Mouse (Mus musculus) gastrocnemius, postnatal 4 days (tissue): Measurements from ENCODE around the gene Trim28. TPM values are rescaled to one million over a fixed set of nuclear protein-coding genes. Genes with fewer than 3 reads are reported as not detected.
"Not testable (repeated sequence)": the region's sequence is repeated elsewhere in the genome, so short reads cannot be mapped to it uniquely, and the experiment has no call there.

Experiments used
- DNase-seq, 2 experiments: peaks; one replicate each; pipeline ENCODE4 v3.0.0; 2021 to 2022; ENCODE audit warnings: low spot score in 2 of 2, mixed read lengths in 2 of 2
- total RNA-seq, 2 experiments: library from RNA; stranded (reverse); gene quantifications; 2 replicates each; pipeline ENCODE4 v1.2.3; 2021

Trim28 gene
- total RNA-seq, 2 experiments from 2014 or later = 232 to 252 TPM

GRCm38 (mm10) chr7:13056913-13057700 is 58.2 kb downstream of the Trim28 start:
- no peak for DNase-seq

GRCm38 (mm10) chr7:13059536-13059935 is 60.6 kb downstream of the Trim28 start:
- DNase-seq = no peak

GRCm38 (mm10) chr7:13063399-13063798 is 64.5 kb downstream of the Trim28 start:
- not testable (repeated sequence) for DNase-seq

GRCm38 (mm10) chr7:13072293-13072692 is 73.4 kb downstream of the Trim28 start:
- DNase-seq = no peak

Other genes starting within 250 kb of the Trim28 start
- 1 to 10 TPM; 7.5 to 7.8 TPM for gene Zscan18, start 195.5 kb upstream of the Trim28 start, total RNA-seq
- 10 to 100 TPM in 1 of 2 experiments, 1 to 10 TPM in 1; 9.5 to 11.6 TPM for gene Zfp329, start 180.3 kb upstream of the Trim28 start, total RNA-seq
- gene Zfp110, start 164.4 kb upstream of the Trim28 start, total RNA-seq = 10 to 100 TPM; 19.5 to 20.3 TPM
- 1 to 10 TPM; 3.2 to 3.4 TPM for gene Zfp128, start 117.9 kb upstream of the Trim28 start, total RNA-seq
- gene Zscan22, start 101.3 kb upstream of the Trim28 start, total RNA-seq = 1 to 10 TPM; 4.9 to 5.7 TPM
- 1,000 to 10,000 TPM; 1,104 to 1,266 TPM for gene Rps5, start 76.8 kb upstream of the Trim28 start, total RNA-seq
- under 1 TPM; 0.62 to 0.69 TPM for gene Rnf225, start 71.7 kb upstream of the Trim28 start, total RNA-seq
- 1 to 10 TPM; 6.0 to 6.6 TPM for gene Zfp324, start 33.3 kb upstream of the Trim28 start, total RNA-seq
- gene Zfp446, start 21.3 kb upstream of the Trim28 start, total RNA-seq = 1 to 10 TPM; 4.2 TPM
- under 1 TPM; 0.10 to 0.20 TPM for gene Slc27a5, start 922 bp upstream of the Trim28 start, total RNA-seq
- 10 to 100 TPM; 10.4 to 13.5 TPM for gene Zbtb45, start 10.9 kb downstream of the Trim28 start, total RNA-seq
- gene Chmp2a, start 35.7 kb downstream of the Trim28 start, total RNA-seq = 100 to 1,000 TPM; 135 to 143 TPM
- gene Ube2m, start 39.2 kb downstream of the Trim28 start, total RNA-seq = 100 to 1,000 TPM; 163 to 175 TPM
- gene Mzf1, start 55.6 kb downstream of the Trim28 start, total RNA-seq = 1 to 10 TPM; 1.6 to 1.8 TPM
- not detected for gene Vmn1r85, start 96.1 kb downstream of the Trim28 start, total RNA-seq
- not detected for gene Vmn1r86, start 120.8 kb downstream of the Trim28 start, total RNA-seq
- not detected for gene Vmn1r87, start 141.0 kb downstream of the Trim28 start, total RNA-seq
- under 1 TPM; 0.05 to 0.08 TPM for gene Vmn1r88, start 160.5 kb downstream of the Trim28 start, total RNA-seq
- gene Vmn1r89, start 213.9 kb downstream of the Trim28 start, total RNA-seq = not detected